Mouse (Mus musculus): ENCODE measurements at regions not wholly inside any gene's neighbourhood (a gene's known extent, or its start where the extent isn't known, plus 50 kb on each side); places are given as distances from the start of the nearest gene placed in this dataset.
A peak's percentile ranks its signal among the peaks of the same experiment; 100 is the strongest.

- no peak for DNase-seq
Observed at GRCm38 (mm10) chr1:35724366-35724900, 343.8 kb upstream of the Hs6st1 start.

- peak; percentile 67 to 78 for DNase-seq
Observed at GRCm38 (mm10) chr1:35726596-35726995, 341.6 kb upstream of the Hs6st1 start.

- DNase-seq: no peak
Observed at GRCm38 (mm10) chr1:35727310-35727990, 340.8 kb upstream of the Hs6st1 start.

- DNase-seq: no peak
Observed at GRCm38 (mm10) chr1:35729785-35730295, 338.4 kb upstream of the Hs6st1 start.

GRCm38 (mm10) chr1:35730309-35730708 is 337.9 kb upstream of the Hs6st1 start:
- DNase-seq: no peak

- DNase-seq: no peak
Observed at GRCm38 (mm10) chr1:35736247-35736646, 332.0 kb upstream of the Hs6st1 start.

- peak; percentile 51 to 64 for DNase-seq
Observed at GRCm38 (mm10) chr1:35749603-35750002, 318.6 kb upstream of the Hs6st1 start.

- DNase-seq: no peak
Observed at GRCm38 (mm10) chr1:35750092-35750521, 318.1 kb upstream of the Hs6st1 start.

- DNase-seq: no peak
Observed at GRCm38 (mm10) chr1:35752636-35753035, 315.6 kb upstream of the Hs6st1 start.

GRCm38 (mm10) chr1:35754170-35754569 is 314.0 kb upstream of the Hs6st1 start:
- DNase-seq: no peak

GRCm38 (mm10) chr1:35759010-35759409 is 309.2 kb upstream of the Hs6st1 start:
- no peak for DNase-seq

GRCm38 (mm10) chr1:35759600-35759999 is 308.6 kb upstream of the Hs6st1 start:
- no peak for DNase-seq

- no peak for DNase-seq
Observed at GRCm38 (mm10) chr1:35763051-35763450, 305.1 kb upstream of the Hs6st1 start.

GRCm38 (mm10) chr1:35763456-35763855 is 304.7 kb upstream of the Hs6st1 start:
- no peak for DNase-seq

GRCm38 (mm10) chr1:35764068-35764467 is 304.1 kb upstream of the Hs6st1 start:
- no peak for DNase-seq

GRCm38 (mm10) chr1:35765692-35766091 is 302.5 kb upstream of the Hs6st1 start:
- no peak for DNase-seq

- DNase-seq: no peak
Observed at GRCm38 (mm10) chr1:35766271-35766670, 301.9 kb upstream of the Hs6st1 start.

GRCm38 (mm10) chr1:35772567-35772966 is 295.6 kb upstream of the Hs6st1 start:
- DNase-seq: no peak

- DNase-seq: no peak
Observed at GRCm38 (mm10) chr1:35774566-35774965, 293.6 kb upstream of the Hs6st1 start.

GRCm38 (mm10) chr1:35782668-35783067 is 285.5 kb upstream of the Hs6st1 start:
- DNase-seq: no peak

- DNase-seq: no peak
Observed at GRCm38 (mm10) chr1:35783427-35783826, 284.8 kb upstream of the Hs6st1 start.

- DNase-seq: no peak
Observed at GRCm38 (mm10) chr1:35786241-35786640, 282.0 kb upstream of the Hs6st1 start.

- DNase-seq: no peak
Observed at GRCm38 (mm10) chr1:35786668-35787213, 281.5 kb upstream of the Hs6st1 start.

GRCm38 (mm10) chr1:35797064-35797463 is 271.1 kb upstream of the Hs6st1 start:
- no peak for DNase-seq

Data from cerebellum, postnatal 14 days (tissue).